Comparison of ENCODE assay signal across 29 mouse cellular contexts in genomic region chr1:58309853-58310252, GRCm38 (mm10). TPM values are rescaled to one million over a fixed set of nuclear protein-coding genes. Genes with fewer than 3 reads are reported as not detected.
DNase-seq lines count a peak whose midpoint lies in the region; ATAC-seq lines count a peak whose summit lies in the region.
"Had no signal": no experiment of that assay in that cellular context is flagged by ENCODE, and none has a peak within 500 bp of the region (broad histone marks: within the 10 kb centered on the region; RNA-seq: fewer than 3 reads in every experiment).

No protein-coding gene starts in this region.

- no peak for ATAC-seq in kidney, embryonic 16.5 days (ENCODE audit: low FRiP score, low TSS enrichment)
- ATAC-seq: CD4-positive, CD25-positive, alpha-beta regulatory T cell, adult 4 months; forebrain, embryonic 14.5 days; forebrain, postnatal 0 days; hindbrain, embryonic 16.5 days; intestine, embryonic 15.5 days had no signal

- WGBS in heart, embryonic 10.5 days, result 25% methylated on average over 4 of the region's 4 CpGs
- 78% methylated on average over 4 of the region's 4 CpGs for WGBS in kidney, embryonic 16.5 days

- no peak overlapping the region for H3K27ac ChIP-seq in heart, embryonic 10.5 days
- no peak overlapping the region for H3K27ac ChIP-seq in kidney, embryonic 16.5 days (ENCODE audit: low read length)
- H3K27ac ChIP-seq: embryonic facial prominence, embryonic 12.5 days; embryonic facial prominence, embryonic 15.5 days; gastrocnemius, adult 2 months; heart, embryonic 15.5 days; hindbrain, embryonic 10.5 days; hindbrain, embryonic 13.5 days; intestine, embryonic 15.5 days had no signal

- peak; percentile 56 for DNase-seq in adrenal gland, adult 8-10 months
- no peak for DNase-seq in adrenal gland, postnatal 4 days (ENCODE audit: low spot score in 2 of 2)
- DNase-seq in heart, embryonic 10.5 days (ENCODE audit: low spot score), result peak; percentile 60
- DNase-seq in heart, adult 8-10 months (ENCODE audit: low spot score), result no peak
- DNase-seq in naive thymus-derived CD4-positive, alpha-beta T cell, adult 2 months (ENCODE audit: low read depth), result peak; percentile 5
- DNase-seq: cerebellum, adult 11 months; cerebellum, adult 2 months; cerebellum, adult 9-11 months; cerebellum, postnatal 25 days; forebrain, postnatal 0 days; gastrocnemius, adult 2 months; gastrocnemius, postnatal 14 days; heart, adult 18-20 months; heart, postnatal 10 days; heart, postnatal 36 days; kidney, adult 11 months had no signal

- peaks cover 16% of the 10 kb centered on the region for H3K4me1 ChIP-seq in heart, embryonic 10.5 days
- peaks cover 3% of the 10 kb centered on the region; the same call in 1 of the 2 replicates for H3K4me1 ChIP-seq in kidney, embryonic 16.5 days (ENCODE audit: insufficient read depth, low read length)
- H3K4me1 ChIP-seq: embryonic facial prominence, embryonic 12.5 days; heart, embryonic 12.5 days; heart, embryonic 15.5 days; hindbrain, embryonic 10.5 days; hindbrain, embryonic 13.5 days; intestine, embryonic 15.5 days had no signal

- H3K36me3 ChIP-seq in heart, embryonic 10.5 days, result no peaks in the 10 kb centered on the region
- no peaks in the 10 kb centered on the region for H3K36me3 ChIP-seq in kidney, embryonic 16.5 days (ENCODE audit: insufficient read depth, low read length)
- H3K36me3 ChIP-seq: embryonic facial prominence, embryonic 12.5 days; embryonic facial prominence, embryonic 15.5 days; heart, embryonic 12.5 days; heart, embryonic 15.5 days; hindbrain, embryonic 10.5 days; hindbrain, embryonic 13.5 days; intestine, embryonic 15.5 days had no signal

- H3K4me2 ChIP-seq in kidney, embryonic 16.5 days (replicated peaks; ENCODE audit: low read depth, low read length), result no peak overlapping the region
- H3K4me2 ChIP-seq: embryonic facial prominence, embryonic 12.5 days; embryonic facial prominence, embryonic 15.5 days; heart, embryonic 12.5 days; heart, embryonic 15.5 days; hindbrain, embryonic 13.5 days; intestine, embryonic 15.5 days had no signal

- H3K9ac ChIP-seq in kidney, embryonic 16.5 days (replicated peaks; ENCODE audit: low read length), result no peak overlapping the region
- H3K9ac ChIP-seq: embryonic facial prominence, embryonic 12.5 days; embryonic facial prominence, embryonic 15.5 days; forebrain, postnatal 0 days; heart, embryonic 12.5 days; heart, embryonic 15.5 days; hindbrain, embryonic 13.5 days; intestine, embryonic 15.5 days had no signal

- peaks cover 14% of the 10 kb centered on the region; the same call in 1 of the 2 replicates for H3K27me3 ChIP-seq in heart, embryonic 10.5 days (ENCODE audit: insufficient read depth, poor library complexity, severe bottlenecking)
- no peaks in the 10 kb centered on the region for H3K27me3 ChIP-seq in kidney, embryonic 16.5 days (ENCODE audit: insufficient read depth, low read length)
- H3K27me3 ChIP-seq: embryonic facial prominence, embryonic 12.5 days; embryonic facial prominence, embryonic 15.5 days; heart, embryonic 12.5 days; heart, embryonic 15.5 days; hindbrain, embryonic 13.5 days; intestine, embryonic 15.5 days had no signal

- no peaks in the 10 kb centered on the region for H3K9me3 ChIP-seq in heart, embryonic 10.5 days
- H3K9me3 ChIP-seq in kidney, embryonic 16.5 days (ENCODE audit: low read length), result no peaks in the 10 kb centered on the region
- H3K9me3 ChIP-seq: embryonic facial prominence, embryonic 12.5 days; embryonic facial prominence, embryonic 15.5 days; heart, embryonic 12.5 days; heart, embryonic 15.5 days; hindbrain, embryonic 10.5 days; hindbrain, embryonic 13.5 days; intestine, embryonic 15.5 days had no signal

- H3K4me3 ChIP-seq in heart, embryonic 10.5 days, result no peak overlapping the region
- no peak overlapping the region for H3K4me3 ChIP-seq in kidney, embryonic 16.5 days (ENCODE audit: low read length)
- H3K4me3 ChIP-seq: embryonic facial prominence, embryonic 12.5 days; embryonic facial prominence, embryonic 15.5 days; gastrocnemius, adult 2 months; heart, embryonic 12.5 days; heart, embryonic 15.5 days; hindbrain, embryonic 10.5 days; hindbrain, embryonic 13.5 days; intestine, embryonic 15.5 days had no signal

RNA-seq across cellular contexts. Expression of gene Aox2, which starts 31.7 kb away (rescaled TPM):
- total RNA-seq in adrenal gland, adult 8-10 months (2022), result under 1 TPM in 3 of 4 experiments, not detected in 1; 0.06 to 0.15 (median 0.07) TPM
- total RNA-seq in adrenal gland, postnatal 4 days (2021), result under 1 TPM; 0.11 TPM
- 0.05 TPM in 1 of 2 replicates, not detected in the other for polyA plus RNA-seq in heart, embryonic 10.5 days (2016; fragmentation: Nextera tagmentation; extraction: Ambion mirVana)
- total RNA-seq in heart, adult 8-10 months (2022), result not detected
- 0.05 and 0.09 TPM in 2 replicates for polyA plus RNA-seq in kidney, embryonic 16.5 days (2015; fragmentation: Nextera tagmentation; extraction: Ambion mirVana)
- total RNA-seq: heart, postnatal 36 days had no signal
- polyA plus RNA-seq: C2C12; forebrain, embryonic 11.5 days; forebrain, embryonic 14.5 days; forebrain, postnatal 0 days; heart, embryonic 12.5 days; heart, embryonic 15.5 days had no signal

Comparison
In these comparisons a context has a peak if more than half of its experiments do, and no peak if none do; other contexts are left out.
1. DNase-seq: peak in adrenal gland, adult 8-10 months (single experiment), heart, embryonic 10.5 days (single experiment) and naive thymus-derived CD4-positive, alpha-beta T cell, adult 2 months (single experiment); none in adrenal gland, postnatal 4 days (0 of 2) and heart, adult 8-10 months (single experiment).